Comparison of ENCODE assay signal across 22 mouse cellular contexts in the genomic region with DNA sequence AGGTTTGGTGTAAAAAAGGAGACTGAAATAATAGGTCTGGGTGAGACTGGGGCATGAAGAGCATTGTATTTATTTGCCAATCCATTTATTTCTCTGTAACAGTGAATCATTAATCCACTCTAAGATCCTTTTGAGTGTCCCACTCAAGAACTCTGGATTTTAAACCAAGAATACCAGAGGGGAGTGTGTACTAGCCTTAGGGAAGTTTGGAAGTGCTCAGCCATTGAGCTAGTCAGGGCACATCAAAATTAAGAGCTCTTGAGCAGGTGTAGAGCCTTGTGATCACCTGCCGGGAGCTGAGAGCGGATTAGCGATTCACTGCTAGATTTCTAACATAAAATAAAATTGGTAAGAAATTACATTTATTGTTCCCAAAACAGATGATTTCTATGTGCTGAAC. TPM values are rescaled to one million over a fixed set of nuclear protein-coding genes. Genes with fewer than 3 reads are reported as not detected.
"Had no signal": no experiment of that assay in that cellular context is flagged by ENCODE, and none has a peak within 500 bp of the region (broad histone marks: within the 10 kb centered on the region; RNA-seq: fewer than 3 reads in every experiment).

No protein-coding gene starts in this region.

- H3K4me1 ChIP-seq: liver, embryonic 13.5 days; liver, embryonic 15.5 days; midbrain, embryonic 10.5 days; midbrain, embryonic 12.5 days; neural tube, embryonic 13.5 days; neural tube, embryonic 15.5 days had no signal

- H3K4me3 ChIP-seq: liver, embryonic 13.5 days; liver, embryonic 15.5 days; midbrain, embryonic 10.5 days; midbrain, embryonic 12.5 days; myocyte; neural tube, embryonic 13.5 days; neural tube, embryonic 15.5 days had no signal

- H3K27me3 ChIP-seq: liver, embryonic 13.5 days; liver, embryonic 15.5 days; midbrain, embryonic 12.5 days; neural tube, embryonic 13.5 days; neural tube, embryonic 15.5 days had no signal

- H3K27ac ChIP-seq: liver, embryonic 13.5 days; liver, embryonic 15.5 days; midbrain, embryonic 10.5 days; midbrain, embryonic 12.5 days; neural tube, embryonic 13.5 days; neural tube, embryonic 15.5 days had no signal

- ATAC-seq: liver, postnatal 0 days; midbrain, embryonic 16.5 days had no signal

- DNase-seq: liver; liver, embryonic 13.5 days; liver, postnatal 0 days; midbrain, embryonic 14.5 days; retina, postnatal 1 day; right cerebral cortex, adult 18-20 months; right cerebral cortex, postnatal 25 days; right cerebral cortex, postnatal 4 days; spleen, adult 18-20 months; thymus, adult 18-20 months; thymus, postnatal 14 days; thymus, postnatal 36 days had no signal

- H3K9ac ChIP-seq: liver, embryonic 13.5 days; liver, embryonic 15.5 days; liver, postnatal 0 days; midbrain, embryonic 12.5 days; neural tube, embryonic 13.5 days; neural tube, embryonic 15.5 days had no signal

- H3K9me3 ChIP-seq: liver, embryonic 13.5 days; liver, embryonic 15.5 days; midbrain, embryonic 10.5 days; midbrain, embryonic 12.5 days; neural tube, embryonic 13.5 days; neural tube, embryonic 15.5 days had no signal

- H3K4me2 ChIP-seq: liver, embryonic 11.5 days; liver, embryonic 13.5 days; liver, embryonic 15.5 days; midbrain, embryonic 12.5 days; neural tube, embryonic 13.5 days; neural tube, embryonic 15.5 days had no signal

RNA-seq across cellular contexts. Expression of a gene that starts 24.2 kb away (rescaled TPM):
- total RNA-seq: megakaryocyte, adult 5-6 weeks; megakaryocyte-erythroid progenitor cell, adult 5-6 weeks had no signal
